Mouse (Mus musculus) urinary bladder, postnatal 36 days (tissue): ENCODE measurements around the gene Dhrs3.

ENCODE experiments used
- DNase-seq, 2 experiments: peaks; one replicate each; pipeline ENCODE4 v3.0.0; 2022; ENCODE audit warnings: low spot score in 2 of 2, mixed read lengths in 1 of 2

The Dhrs3 gene

DNA sequence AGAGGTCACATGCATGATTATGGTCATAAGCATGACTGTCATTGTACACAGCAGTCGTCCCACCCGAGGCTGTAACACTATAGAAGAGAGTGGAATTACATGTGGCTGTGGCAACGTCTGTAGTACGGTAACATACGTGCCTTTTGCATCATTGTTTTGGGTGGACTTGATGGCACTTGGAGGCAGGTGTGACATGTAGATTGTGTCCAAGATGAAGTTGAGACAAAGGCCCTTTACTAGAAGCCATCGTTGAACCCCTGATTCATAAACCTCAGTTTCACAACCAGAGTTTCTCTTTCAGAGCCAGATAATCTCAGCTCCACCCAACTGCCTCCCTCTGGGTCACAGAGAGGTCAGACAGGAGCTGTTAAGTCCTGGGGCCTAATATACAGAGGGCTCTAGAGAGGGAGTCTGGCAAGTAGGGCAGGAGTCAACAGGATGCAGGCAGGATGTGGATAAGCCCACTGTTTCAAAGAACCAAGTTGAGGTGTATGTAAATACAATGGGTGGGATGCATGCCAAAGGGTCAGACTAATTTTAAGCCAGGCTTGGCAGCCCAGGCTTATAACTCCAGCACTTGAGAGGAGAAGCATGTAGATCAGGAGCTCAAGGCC, 5.5 kb downstream of the Dhrs3 start:
- peak in 1 of 2 experiments; percentile 67 for DNase-seq

DNA sequence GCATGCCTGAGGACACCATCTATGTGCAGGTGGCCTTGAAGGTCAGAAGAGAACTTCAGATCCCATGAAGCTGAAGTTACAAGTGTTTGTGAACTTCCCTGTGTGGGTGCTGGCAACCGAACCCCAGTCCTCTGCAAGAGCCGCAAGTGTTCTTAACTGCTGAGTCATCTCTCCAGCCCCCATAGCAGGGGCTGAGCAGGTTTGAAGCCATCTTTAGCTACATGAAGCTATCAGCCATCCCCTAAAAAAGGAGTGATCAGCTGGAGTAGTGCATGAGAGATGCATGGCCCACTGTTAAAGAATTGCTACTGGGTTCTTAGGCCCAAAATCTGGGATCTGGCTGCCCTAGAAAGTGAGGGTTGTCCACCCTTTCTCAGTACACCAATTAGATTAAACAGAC, 6.1 kb downstream of the Dhrs3 start:
- DNase-seq: peak in 1 of 2 experiments; percentile 1

DNA sequence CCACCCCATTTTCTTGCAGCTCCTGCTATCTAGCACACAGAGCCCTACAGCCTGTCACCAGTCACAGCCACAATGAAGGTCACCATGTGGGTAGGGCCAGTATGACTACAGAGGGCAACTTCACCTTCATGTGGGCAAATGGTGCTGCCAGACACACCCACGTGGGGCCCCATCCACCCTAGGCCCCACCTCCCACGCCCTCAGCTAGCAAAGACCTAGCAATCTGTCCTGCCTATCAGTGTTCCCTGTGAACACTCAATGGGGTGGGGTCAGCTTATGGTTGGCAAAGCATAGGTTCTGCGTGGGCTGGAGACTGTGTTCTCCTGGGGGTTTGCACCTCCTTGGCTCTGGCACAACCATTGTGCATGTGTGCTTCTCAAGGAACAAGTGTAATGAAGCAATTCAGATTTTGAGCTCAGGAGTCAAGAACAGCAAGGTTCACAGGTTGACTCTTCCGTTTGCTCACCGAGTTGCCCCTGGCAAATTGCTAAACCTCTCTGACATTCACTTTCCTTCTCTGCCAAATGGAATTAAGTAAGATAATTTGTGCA, 9.0 kb downstream of the Dhrs3 start:
- DNase-seq: peak in 1 of 2 experiments; percentile 36

DNA sequence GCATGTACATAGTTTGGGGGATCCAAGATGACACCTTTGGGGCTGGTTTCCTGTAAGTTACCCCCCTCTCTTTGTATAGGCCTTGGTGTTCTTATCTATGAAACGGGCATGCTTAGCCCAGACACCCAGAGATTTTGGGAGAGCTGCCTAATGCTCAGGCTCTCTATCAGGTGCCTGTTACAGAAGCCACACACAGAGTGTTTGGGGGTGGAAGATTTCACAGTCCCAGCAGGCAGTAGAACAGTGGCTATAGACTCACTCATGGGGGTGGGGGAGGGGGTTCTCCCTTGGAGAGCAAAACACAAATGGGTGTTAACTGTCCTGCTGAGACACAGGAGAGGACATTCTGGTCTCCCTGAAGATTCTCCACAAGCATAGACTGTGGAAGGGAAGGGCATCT, 10.5 kb downstream of the Dhrs3 start:
- DNase-seq: no peak

DNA sequence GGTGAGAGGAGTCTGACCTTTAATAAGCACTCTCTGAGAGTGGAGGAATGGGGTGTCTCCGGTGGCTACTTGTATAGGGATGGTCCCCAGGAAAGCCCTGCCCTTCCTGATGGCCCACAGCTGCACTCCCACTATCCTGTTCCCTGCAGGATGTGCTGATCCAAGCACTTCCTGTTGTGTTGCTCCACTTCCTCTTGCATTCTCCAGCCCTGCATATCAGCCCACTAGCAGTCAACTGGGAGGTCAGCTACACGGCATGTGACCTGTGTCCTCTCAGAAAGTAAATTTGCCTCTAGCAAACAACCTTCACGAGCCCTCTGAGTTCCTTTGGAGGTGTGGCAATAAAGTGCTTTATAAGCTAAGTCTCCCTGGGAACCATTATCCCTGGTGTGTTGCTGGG, 11.3 kb downstream of the Dhrs3 start:
- peak in 1 of 2 experiments; percentile 54 for DNase-seq

DNA sequence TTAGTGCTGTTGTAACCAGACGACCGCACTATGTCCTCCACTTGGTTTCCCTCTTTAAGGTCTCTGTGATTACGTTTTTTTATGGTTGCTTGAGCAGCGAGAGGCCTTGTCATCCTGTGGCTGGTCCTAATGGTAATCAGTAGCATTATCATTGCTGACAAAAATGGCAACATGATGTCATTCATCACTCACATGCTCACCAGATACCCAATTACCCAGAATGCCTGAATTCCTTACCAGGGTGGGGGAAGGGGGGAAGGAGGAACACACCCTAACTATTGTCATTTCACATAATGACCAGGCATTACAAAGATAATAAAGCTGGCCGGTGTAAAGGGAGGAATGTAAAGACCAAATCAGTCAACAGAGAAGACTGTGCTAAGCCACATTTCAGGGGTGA, 12.5 kb downstream of the Dhrs3 start:
- no peak for DNase-seq

DNA sequence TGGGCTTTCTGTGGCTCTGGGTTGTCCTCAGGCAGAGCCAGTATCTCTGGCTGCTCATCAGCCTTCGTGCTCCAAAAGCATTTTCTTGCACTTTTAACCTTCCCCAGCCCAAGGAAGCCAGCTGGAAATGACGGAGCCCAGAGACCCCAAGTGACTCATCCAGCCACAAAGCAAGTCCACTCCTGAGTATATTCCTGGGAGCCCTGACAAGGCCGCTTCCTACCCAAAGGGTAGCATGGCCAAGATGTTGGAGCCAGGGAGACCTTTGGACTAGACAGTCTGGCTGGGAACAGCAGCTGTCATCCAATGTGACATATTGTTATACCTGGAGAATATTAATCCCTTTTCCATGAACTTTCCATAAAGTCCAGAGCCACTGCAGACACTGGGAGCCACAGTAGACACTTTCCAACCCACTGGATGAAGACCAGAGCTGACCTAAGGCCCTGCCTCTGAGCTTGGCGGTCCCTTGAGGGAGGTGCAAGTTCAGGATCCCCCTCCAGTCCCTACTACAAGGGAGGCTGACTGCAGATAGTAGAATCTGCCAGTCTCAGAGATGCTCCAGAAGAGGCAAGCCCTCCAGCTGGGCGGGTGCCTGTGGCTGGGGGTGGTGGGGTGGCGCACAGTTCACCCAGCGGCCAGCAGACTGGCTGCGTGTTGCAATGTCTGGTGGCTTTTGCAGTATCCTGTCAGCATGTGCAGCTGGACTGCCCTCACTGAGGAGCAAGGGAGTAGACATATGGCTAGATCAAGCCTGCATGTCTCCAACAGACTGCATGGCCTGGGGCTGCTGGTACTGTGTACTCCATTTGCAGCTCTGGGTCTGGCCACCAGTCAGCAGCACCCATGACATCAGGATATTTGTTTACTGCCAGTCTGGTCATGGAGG, 13.6 kb downstream of the Dhrs3 start:
- peak; percentile 59 to 79 for DNase-seq

DNA sequence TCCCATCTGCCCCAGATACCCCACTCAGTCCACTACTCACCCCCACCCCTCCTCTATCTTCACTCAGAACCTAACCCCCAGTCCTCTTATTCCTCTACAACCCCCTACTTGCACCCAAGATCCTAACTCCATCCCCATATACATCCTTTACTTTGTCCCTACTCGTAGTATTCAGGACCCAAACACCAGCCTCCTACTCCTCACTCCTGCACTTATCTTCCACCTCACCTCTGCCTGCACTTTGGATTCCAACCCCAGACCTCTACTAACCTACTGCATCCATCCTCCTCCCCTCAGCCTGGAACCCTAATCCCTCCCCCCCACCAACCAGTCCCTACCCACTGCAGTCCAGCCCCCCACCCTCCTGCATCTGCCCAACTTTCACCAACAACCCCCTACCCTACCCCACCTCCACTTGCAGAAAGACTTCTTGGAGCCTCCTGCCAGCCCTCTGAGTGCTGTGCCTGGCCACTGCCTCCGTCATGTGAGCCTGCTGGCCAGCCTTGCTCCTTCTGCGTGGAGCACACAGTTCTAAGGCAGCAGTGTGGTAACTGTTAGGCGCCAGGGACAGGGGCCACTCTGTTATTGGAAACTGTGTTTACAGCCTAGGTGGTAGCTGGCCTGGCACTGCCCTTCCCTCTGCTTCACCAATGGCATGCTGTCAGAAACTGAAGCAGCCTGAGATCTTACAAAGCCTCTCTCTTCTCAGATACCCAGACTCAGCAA, 14.5 kb downstream of the Dhrs3 start:
- DNase-seq: peak in 1 of 2 experiments; percentile 54

DNA sequence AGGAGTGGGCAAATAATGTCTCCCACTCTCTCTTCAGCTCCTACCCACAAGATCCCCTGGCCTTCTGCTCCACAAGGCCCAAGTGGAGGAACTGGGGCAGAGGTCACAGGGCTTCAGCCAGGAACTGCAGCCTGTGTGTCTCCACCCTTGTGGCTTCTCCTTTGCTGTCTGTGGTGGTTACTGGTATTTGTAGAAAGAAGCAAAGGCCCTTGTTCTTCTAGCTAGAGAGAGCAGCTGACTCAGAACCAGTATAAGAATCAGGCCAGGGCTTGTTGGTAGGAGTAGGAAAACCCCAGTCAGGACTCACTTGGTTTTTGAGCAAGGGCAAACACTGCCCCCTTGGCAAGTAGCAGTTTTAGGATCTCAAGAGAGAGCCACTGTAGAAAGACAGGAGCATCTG, 16.2 kb downstream of the Dhrs3 start:
- peak in 1 of 2 experiments; percentile 70 for DNase-seq

DNA sequence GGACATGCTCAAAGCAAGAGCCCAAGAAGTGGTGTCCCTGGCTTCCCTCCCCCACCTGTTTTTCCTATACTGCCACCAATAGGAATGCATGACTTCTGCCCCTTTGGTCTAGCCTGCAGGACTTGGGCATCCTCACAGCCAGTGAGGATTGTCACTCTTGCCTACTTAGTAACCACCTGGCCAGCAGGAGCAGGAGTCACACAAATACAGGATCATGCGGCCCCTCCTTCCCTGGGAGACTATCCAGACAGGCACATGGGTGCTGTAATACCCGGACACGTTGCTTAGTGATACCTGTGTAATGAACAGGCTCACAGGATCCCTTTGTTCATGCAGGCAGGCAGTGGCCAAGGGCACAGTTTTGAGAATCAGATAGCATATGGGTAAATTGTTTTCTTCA, 17.7 kb downstream of the Dhrs3 start:
- no peak for DNase-seq

DNA sequence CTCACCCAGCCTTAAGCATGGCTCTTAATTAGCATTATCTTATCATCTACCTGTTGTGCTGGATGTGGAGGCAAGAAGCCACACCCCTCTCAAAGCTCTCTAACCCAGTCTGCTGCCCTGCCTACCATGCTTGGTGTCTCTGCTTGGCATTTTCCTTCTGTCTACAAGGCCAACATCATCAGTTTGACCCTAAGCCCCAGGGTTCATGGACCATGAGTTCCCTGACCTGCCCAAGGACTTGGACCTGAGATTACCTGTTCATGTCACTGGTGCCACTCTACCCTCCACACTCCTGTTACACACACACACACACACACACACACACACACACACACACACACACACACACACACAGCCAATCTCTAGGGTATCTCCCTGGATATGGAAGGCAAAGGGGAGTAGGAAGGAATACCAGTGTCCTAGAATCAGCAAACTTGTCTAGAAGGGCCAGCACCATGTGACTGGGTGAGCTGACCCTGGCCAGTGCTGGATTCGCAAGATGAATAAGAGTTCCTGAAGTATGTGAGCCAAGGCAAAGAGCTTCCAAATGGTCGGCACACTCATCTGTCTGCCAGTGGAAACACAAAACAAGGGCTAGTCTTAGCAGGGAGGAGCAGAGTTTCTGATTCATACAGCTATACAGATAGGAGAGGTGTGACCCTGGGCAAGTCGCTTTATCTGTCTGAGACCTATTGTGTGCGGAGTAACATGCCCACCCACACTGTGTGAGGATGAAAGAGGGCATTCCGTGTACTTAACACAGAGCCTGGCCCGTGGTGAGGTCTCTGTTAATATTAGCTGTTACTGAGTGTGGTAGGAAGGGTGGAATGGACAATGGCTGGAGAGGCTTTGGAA, 20.9 kb downstream of the Dhrs3 start:
- no peak for DNase-seq

DNA sequence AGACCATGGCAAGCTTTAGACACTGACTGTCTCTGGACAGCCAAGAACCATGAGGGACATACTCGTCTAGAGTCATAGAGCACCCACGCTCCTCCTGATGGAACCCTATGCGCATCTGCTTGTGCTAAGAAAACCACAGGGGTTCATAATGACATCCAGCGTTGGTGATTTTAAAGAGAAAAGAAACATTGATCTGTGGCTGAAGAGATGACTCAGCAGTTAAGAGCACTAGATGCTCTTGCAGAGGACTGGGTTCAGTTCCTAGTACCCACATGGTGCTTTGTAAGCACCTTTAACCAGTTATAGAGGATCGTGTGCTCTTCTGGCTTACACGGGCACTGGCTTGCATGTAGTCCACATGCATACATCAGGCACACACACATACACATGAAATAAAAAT, 23.9 kb downstream of the Dhrs3 start:
- no peak for DNase-seq

DNA sequence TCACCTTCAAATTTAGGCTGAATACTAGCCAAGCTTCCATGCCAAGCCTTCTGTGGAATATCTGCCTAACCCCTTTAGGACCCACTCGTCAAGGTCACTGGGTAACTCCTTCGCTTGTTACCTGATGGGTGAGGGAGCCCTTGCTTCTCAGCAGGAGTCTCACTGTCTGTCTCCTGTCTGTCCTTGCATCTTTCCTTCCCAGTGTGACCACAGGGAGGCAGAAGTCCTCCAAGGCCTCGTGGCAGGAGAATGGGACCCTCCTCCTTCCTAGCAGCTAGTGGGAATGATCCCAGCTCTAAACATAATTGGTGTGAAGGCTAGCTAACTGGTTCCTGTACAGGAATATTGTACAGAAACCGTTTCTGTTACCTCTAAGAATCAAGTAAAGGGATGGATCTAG, 24.5 kb downstream of the Dhrs3 start:
- no peak for DNase-seq

DNA sequence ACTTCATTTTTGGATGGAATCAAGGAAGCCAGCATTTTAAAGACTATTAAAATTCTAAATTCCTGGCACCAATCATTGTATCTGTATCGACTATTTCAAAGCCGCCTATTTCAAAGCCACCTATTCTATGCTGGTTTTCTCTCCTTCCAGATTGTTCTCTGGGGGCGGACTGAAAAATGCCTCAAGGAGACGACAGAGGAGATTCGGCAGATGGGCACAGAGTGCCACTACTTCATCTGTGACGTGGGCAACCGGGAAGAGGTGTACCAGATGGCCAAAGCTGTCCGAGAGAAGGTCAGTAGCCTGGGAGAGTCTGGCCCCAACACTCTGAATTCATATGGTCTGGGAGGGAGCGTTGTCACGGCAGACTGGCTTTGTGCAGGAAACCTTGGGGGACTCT, 25.9 kb downstream of the Dhrs3 start:
- DNase-seq: no peak

DNA sequence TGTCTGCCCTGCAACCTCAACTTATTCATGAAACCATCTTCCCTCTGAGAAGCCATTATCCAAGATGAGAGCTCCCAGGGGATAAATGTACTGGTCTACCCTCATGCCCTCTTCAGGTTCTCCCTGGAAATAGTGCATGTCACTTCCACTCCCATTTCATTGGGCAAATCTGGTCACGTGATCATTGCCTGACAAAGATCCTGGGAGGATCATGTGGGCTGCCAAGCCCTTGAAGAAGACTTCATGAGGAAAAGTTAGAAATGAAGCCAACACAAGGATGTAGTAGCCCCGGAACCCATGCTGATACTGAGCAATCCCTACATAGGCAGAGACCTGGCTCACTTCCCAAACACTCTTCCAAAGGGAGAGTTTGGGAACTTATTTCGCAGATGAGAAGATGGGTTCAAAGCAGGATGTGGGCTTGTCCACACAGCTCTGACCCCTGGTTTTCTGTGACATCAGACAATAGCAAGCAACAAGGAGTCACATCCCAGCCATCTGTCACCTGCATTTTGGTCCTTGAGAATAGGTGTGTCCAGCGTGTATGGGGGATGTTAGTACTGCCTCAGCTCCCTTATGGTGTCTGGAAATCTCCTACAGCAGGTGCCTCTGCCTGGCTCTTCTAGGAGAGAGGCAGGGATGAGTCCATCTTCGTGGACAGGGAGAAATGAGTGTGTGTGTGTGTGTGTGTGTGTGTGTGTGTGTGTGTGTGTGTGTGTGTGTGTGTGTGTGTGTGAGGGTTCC, 36.2 kb downstream of the Dhrs3 start:
- DNase-seq: no peak

DNA sequence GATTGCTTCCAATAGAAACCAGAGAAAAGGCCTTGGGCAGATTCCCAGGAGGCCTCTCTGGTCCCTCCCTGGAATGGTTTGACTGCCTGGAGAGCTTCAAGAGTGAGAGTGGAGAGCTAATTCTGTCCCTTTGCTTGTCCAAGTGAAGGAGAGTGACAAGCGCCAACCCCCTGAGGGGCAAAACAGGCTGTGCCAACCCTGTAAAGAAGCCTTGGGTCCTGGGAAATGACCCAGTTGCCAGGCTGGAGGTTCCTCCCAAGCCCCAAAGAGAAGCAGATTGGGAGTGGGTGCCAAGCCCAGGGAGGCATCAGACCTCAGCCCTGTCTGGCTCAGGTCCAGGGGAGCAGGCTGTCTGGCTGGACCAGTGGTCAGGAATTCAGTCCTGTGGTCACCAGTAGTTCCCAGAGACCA, 37.2 kb downstream of the Dhrs3 start:
- DNase-seq: peak in 1 of 2 experiments; percentile 83

DNA sequence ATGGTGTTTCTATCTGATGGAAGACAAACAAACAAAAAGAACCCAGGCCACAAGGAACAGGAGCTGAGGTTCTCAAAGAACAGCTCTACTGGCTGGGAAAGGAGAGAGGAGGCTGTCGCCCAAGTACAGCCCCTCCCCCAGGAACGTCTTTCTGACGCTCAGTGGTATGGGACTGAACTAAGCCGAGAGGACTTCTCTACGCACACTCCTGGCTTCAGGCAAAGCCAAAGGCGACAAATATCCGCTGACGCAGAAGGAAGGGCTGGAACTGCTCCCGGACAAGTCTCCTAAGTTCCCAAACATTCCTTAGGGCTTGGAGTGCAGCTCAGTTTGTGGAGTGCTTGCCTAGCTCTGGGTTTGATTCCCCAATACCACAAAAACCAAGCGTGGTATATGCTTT, 37.7 kb downstream of the Dhrs3 start:
- DNase-seq: peak; percentile 69 to 83

DNA sequence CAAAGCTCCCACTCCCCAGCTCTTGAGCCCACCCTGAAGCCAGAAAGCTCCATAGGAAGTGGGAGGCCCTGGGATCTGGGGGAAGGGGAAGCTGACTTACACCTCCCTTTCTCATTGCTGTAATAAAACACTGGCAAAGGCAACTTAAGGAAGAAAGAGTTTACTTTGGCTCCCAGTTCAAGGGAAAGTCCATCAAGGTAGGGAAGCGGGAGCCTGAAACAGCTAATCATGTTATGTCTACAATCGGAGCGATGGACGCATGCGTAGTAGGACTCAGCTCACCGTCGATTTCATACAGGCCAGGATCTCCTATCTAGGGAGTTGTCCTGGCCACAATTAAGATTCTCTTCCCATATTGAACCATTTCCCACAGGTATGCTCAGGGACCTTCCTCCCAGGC, 38.5 kb downstream of the Dhrs3 start:
- DNase-seq: no peak

DNA sequence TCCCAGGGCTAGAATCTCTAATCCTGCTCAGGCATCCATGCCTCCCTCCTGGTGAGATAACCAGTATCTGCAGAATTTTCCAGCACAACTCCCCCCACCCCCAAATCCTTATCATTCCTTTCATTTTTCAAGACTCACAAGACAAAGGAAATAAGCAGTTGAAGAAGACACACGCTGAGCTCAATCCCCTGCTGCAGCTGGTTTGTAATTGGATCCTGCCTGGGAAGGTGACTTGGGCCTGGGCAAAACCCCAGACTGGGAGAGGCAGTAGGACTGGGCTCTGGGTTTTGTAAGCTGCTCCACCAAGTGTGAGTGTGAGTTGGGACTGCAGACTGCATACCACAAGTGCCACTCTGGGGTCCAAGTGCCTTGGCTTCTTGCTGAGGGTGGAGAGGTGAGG, 41.9 kb downstream of the Dhrs3 start:
- DNase-seq: no peak

DNA sequence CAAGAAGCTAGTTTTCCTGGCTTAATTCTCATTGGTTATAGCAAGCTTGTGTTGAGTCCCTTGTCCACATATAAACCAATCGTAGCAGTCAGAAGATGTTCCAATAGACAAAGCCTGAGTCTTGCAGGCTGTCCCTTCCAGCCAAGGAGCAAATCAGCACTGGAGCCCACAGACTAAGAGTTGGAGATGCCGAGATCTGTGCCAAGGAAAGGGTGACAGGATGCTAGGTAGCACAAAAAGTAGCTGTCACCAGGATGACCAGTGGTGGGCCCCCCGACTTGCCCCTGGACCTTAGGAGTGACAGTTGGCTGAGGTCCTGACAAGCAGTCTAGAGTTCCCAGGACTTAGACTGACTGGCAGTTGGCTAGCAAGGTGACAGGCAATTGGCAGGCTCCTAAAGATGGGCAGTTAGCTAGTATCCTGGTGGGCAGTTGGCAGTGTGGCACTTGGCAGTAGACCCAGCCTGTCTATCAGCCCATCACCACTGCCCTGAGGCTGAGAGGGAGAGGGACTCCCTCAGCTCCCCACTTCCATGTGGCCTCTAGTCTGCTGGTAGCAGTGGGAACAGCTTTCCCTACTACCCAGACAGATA, 44.0 kb downstream of the Dhrs3 start:
- DNase-seq: no peak
